Mouse (Mus musculus) cortical plate, adult 2 months (tissue): Measurements from ENCODE around the gene Dusp18.

ENCODE experiments used
- CTCF ChIP-seq: fragments of 200-500 bp; IDR thresholded peaks from 2 replicates; pipeline ENCODE4 v1.5.1; 2011; ENCODE audit warnings: mild to moderate bottlenecking, control low read depth, low read length; ENCODE audit not compliant: insufficient read depth; ENCODE audit errors: extremely low read depth
- POLR2A ChIP-seq: fragments of 200-500 bp; IDR thresholded peaks from 2 replicates; pipeline ENCODE4 v1.6.1; 2011; ENCODE audit warnings: mild to moderate bottlenecking, low read length, control low read depth; ENCODE audit not compliant: insufficient read depth; ENCODE audit errors: extremely low read depth

DNA sequence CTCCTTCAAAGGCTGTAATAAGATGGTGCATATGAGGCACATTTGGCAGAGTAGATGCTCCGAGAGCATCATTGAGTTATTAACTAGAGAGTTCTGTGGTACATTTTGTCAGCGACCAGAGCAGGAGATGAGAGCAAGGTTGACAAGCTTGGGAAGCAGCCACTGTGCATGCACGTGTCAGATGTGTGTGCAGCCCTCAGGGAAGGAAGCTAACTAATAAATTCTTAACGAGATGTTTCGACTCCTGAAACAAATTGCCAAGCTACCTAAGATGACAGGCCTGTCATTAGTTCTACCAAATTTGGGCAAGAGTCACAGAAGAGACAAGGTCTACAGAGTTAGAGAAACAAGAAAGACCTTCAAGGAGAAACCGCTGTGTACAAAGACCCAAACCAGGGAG, 30.7 kb upstream of the Dusp18 start:
- TF ChIP-seq CTCF (no peak), POLR2A (no peak)
